Mouse (Mus musculus) layer of hippocampus, adult 11-12 months (tissue): ENCODE data around the gene Dcbld2.

Experiments used
- DNase-seq: peaks from one replicate; pipeline ENCODE4 v3.0.0; 2022; ENCODE audit warnings: low spot score

Dcbld2 gene

DNA sequence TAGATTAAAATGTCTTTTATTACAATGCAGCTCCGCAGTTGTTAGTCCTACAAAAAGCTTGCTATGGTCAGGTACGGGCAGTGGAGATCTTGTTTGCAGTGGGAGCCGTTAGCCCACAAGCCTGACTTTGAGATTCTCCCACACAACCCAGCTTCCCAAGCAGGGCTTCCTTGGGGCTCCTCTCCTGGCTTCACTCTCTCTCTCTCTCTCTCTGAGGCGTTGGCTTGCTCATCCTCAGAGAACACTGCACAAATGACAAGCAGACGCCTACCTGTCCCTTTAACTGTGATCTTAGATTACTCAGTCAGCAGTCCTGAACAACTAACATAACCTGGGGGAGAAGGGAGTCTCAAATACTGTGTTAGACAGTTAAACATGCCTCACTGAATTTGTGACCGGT is 79.6 kb downstream of the Dcbld2 start:
- DNase-seq: no peak

DNA sequence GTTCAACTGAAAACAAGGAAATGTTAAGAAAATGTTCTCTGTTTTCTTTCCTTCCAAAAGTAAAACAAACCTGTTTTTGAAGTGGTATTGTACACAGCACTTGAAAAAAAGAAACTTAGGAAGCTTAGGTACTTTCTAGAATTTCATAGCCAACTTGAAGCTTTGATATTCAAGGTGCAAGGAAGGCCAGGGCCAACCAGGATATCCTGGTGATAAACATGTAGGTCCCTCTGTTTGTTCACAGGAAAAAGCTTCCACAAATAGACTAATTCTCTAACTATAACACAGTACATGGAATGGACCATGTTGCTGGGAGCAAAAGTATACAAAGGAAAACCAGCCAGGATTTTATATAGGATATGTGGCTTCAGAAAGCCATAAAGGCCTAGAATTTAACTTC is 88.5 kb downstream of the Dcbld2 start:
- no peak for DNase-seq

DNA sequence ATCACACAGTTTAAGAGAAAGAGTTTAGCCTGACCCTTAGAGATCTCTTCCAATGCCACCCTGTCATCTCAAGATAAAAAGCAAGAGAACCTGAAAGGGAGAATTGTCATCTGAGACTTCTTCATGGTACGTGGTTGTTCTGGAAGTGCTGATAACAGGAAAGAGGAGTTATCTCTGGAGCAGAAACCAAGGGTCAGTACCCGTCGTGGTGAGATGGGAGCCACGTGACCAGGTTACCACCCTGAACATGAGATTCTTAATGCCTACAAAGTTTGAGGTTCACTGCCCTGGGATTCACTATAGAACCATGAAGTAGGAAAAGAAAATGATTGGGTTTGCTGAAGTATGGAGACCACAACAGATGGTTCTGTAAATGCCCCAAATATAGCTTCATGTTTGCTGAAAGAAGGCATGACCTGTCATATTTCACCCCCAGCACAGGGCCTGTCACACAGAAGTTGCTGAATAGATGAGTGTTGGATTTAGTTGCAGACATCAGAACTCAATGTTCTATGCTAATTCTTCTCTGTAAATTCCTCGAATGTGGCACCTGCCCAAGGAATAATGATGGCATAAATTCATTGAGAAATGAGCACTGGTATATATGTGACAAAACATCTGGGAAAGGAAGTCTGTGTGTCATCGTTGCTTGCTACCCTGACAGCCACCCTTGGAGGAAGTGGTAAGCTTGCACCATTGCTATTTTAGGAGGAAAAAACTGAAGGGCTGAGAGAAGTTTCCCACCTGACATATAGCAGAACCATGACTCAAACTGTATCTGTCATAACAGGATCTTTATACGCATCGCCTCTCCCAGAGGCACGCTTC is 89.9 kb downstream of the Dcbld2 start:
- no peak for DNase-seq

- no peak for DNase-seq
Measured at GRCm38 (mm10) chr16:58499172-58499584, 90.9 kb downstream of the Dcbld2 start.

- no peak for DNase-seq
Measured at GRCm38 (mm10) chr16:58499650-58500049, 91.4 kb downstream of the Dcbld2 start.

DNA sequence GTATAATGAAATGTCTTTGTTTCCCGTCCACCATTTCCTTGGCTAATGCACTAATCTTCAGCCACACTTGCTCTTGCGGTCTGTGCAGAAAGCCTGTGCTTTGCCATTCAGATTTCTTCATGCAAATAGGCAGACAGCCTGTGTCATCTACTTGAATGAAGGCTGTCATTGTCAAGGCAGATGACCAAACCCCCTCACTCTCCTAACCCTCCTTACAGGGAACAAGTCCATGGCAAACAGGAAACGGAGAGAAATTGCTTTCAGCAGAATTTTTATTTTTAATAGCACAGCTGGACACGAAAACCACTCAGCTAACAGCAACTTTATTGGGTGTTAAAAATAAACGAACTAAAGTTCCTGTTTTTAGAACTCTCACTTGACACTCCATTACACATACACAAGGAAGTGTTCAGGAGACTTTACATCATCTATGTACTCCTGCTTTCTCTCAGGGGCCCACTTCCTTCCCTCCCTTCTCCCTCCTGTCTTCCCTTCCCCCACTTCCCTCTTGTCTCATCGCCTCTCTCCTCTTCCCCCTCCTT is 93.6 kb downstream of the Dcbld2 start:
- DNase-seq: no peak

DNA sequence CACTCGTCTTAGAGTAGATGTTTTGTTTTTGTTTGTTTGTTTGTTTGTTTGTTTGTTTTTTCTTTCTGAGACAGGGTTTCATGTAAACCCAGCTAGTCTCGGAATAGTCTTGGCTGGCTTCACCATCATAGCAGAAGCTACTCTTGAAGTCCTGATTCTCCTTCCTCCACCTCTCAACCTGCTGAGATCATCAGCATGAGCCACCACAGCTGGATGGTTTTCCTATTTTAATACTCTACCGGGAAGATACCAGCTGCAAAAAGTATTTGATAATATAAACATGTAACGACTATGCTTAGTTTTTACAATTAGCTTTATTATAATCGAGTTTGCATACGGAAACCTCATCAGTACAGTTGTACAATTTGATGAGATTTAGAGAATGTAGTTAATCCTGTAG is 94.3 kb downstream of the Dcbld2 start:
- no peak for DNase-seq

DNA sequence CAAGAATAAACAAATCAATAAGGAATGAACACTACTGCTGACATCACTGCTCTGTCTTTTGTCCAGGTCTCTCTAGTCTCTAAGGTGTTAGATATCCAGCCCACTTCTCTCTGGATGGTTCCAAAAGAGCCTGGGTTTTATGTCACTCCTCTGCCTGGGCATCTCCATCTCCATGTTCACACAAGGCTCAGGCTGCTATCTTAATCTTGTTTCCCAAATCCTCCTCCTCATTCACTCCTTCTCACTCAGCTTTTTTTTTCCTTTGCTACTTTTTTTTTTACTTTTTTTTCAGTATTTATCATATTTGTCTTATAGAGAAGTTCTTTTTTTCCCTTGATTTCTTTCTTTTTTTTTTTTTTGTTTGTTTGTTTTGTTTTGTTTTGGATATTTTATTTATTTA is 96.7 kb downstream of the Dcbld2 start:
- DNase-seq: no peak

DNA sequence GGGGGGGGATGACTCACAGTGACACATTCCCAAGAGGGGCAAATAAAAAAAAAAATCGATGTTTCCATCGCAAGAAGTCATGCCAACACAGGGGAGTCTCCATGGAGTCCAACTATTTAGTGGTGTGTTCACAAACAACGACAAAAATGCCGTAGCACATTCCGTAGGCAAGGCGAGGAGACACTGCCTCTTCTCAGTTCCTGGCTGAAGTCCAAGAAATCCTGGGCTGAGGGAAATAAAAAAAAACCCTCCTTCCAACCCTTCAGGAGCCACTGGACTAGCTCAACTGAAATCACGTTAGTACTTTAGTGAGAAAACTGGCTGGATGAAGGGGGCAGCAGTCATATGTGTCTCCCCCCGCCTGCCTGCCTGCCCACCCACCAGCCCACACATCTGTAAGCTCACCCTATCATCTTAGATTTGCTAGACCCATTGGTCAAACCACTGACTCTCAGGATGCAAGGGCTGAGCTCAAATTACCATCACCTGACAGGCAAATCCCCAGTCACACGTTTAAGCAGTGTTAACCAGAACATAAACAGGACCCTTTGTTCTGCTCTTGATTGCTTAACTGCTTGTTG is 104.0 kb downstream of the Dcbld2 start:
- DNase-seq: no peak

DNA sequence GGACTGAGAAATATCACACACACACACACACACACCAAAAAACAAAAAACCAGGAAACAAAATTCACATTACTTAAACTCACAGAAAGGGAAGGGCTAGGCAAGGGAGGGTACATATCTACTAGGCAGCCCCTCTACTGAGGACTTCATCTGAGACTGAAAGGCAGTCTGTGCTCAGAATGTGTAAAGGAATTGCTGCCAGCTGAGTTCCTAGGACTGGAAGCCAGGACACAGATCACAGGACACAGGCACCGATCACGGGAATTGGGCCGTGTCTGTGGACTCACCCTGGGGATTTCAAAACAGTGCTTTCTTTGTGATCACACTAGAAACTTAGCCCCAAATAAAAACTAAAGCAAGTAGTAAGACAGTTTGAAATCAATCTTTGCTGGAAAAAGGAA is 104.6 kb downstream of the Dcbld2 start:
- no peak for DNase-seq

DNA sequence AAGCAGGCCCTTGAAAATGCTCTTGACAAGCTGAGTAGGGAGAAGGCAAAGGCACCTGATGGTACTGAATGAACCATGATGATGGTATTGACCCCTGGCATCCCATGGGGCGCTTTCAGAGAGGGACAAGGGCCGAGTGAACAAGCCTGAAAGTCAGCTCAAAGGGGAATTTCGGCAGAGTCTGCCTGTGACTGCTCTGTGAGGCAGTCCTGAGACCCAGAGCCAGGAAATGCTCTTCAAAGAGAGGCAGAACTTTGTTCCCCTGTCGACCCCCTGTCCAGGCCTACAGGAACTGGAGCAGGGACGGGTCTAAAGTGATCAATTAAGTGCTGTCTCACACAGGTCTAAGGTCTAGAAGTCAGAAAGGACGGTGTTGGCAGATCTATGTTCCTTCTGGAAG is 105.5 kb downstream of the Dcbld2 start:
- DNase-seq: no peak

DNA sequence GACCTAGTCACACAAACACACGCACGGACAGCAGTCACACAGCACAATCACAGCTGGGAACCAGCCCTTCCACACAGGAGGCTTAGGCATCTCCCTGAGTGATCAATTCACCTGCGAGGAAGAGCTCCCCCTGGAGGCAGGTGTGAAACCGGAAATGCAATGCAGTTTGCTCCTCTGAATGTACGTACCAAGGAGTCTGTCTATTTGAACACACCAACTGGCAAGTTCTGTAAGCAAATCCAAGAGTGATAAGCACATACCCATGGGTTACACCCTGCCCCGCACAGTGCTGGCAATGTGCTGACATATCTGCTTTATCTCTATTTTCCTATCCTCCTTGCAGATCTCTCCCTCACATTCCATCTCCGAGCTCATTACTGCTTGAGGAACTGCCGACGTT is 106.3 kb downstream of the Dcbld2 start:
- DNase-seq: no peak

GRCm38 (mm10) chr16:58516161-58516560 is 107.9 kb downstream of the Dcbld2 start:
- DNase-seq: no peak

- no peak for DNase-seq
Measured at GRCm38 (mm10) chr16:58516960-58517798, 108.9 kb downstream of the Dcbld2 start.
